Mouse (Mus musculus): ENCODE results near the gene Aipl1.
A peak's percentile ranks its signal among the peaks of the same experiment; 100 is the strongest.

The Aipl1 gene

GRCm38 (mm10) chr11:72050168-72050894 is 13.0 kb upstream of the Aipl1 start:
- DNase-seq = peak; percentile 29 to 52

- DNase-seq = no peak
Measured at GRCm38 (mm10) chr11:72049171-72049759, 12.0 kb upstream of the Aipl1 start.

- no peak for DNase-seq
Measured at GRCm38 (mm10) chr11:72048730-72049129, 11.4 kb upstream of the Aipl1 start.

GRCm38 (mm10) chr11:72044231-72044630 is 6.9 kb upstream of the Aipl1 start:
- no peak for DNase-seq

GRCm38 (mm10) chr11:72042631-72043030 is 5.3 kb upstream of the Aipl1 start:
- no peak for DNase-seq

- peak; percentile 91 to 94 for DNase-seq
Measured at GRCm38 (mm10) chr11:72041768-72042607, 4.7 kb upstream of the Aipl1 start, which contains the start of gene Pimreg. TSS of gene Pimreg (plus strand) at chr11:72042032.

GRCm38 (mm10) chr11:72041290-72041767 is 4.0 kb upstream of the Aipl1 start:
- no peak for DNase-seq

- no peak for DNase-seq
Measured at GRCm38 (mm10) chr11:72039599-72040386, 2.5 kb upstream of the Aipl1 start.

- DNase-seq = peak; percentile 86
Measured at GRCm38 (mm10) chr11:72037996-72038395, 687 bp upstream of the Aipl1 start.

- no peak for DNase-seq
Measured at GRCm38 (mm10) chr11:72032589-72032988, 4.7 kb downstream of the Aipl1 start.

- DNase-seq = no peak
Measured at GRCm38 (mm10) chr11:72032091-72032490, 5.2 kb downstream of the Aipl1 start.

- DNase-seq = no peak
Measured at GRCm38 (mm10) chr11:72031353-72031752, 6.0 kb downstream of the Aipl1 start.

- DNase-seq = peak; percentile 73 to 78
Measured at GRCm38 (mm10) chr11:72029143-72029542, 8.2 kb downstream of the Aipl1 start.

GRCm38 (mm10) chr11:72027836-72028235 is 9.5 kb downstream of the Aipl1 start:
- no peak for DNase-seq

GRCm38 (mm10) chr11:72026516-72026915 is 10.8 kb downstream of the Aipl1 start:
- DNase-seq = no peak

- DNase-seq = peak in 1 of 2 experiments; percentile 41
Measured at GRCm38 (mm10) chr11:72025843-72026242, 11.5 kb downstream of the Aipl1 start.

- peak; percentile 77 to 84 for DNase-seq
Measured at GRCm38 (mm10) chr11:72024193-72024781, 13.0 kb downstream of the Aipl1 start.

- DNase-seq = peak; percentile 45 to 57
Measured at GRCm38 (mm10) chr11:72023581-72023980, 13.7 kb downstream of the Aipl1 start.

GRCm38 (mm10) chr11:72022827-72023226 is 14.5 kb downstream of the Aipl1 start:
- DNase-seq = no peak

- DNase-seq = no peak
Measured at GRCm38 (mm10) chr11:72021015-72021414, 16.3 kb downstream of the Aipl1 start.

- no peak for DNase-seq
Measured at GRCm38 (mm10) chr11:72017253-72017601, 20.1 kb downstream of the Aipl1 start.
